Mouse (Mus musculus) adrenal gland, adult 10 weeks (tissue): Measurements from ENCODE around the gene Fam24a. TPM values are rescaled to one million over a fixed set of nuclear protein-coding genes. Genes with fewer than 3 reads are reported as not detected.

Experiments used
- polyA plus RNA-seq: library from polyadenylated mRNA; stranded (reverse); fragments of 350-450 nt; fragmentation: Illumina TruSeq; extraction: RNeasy Lipid Tissue Mini Kit (QIAGEN cat#74804); gene quantifications from one replicate; pipeline ENCODE4 v1.2.3, GENCODE M21; 2014; ENCODE audit warnings: low read depth, low replicate concordance

Fam24a gene
- polyA plus RNA-seq, result not detected

DNA sequence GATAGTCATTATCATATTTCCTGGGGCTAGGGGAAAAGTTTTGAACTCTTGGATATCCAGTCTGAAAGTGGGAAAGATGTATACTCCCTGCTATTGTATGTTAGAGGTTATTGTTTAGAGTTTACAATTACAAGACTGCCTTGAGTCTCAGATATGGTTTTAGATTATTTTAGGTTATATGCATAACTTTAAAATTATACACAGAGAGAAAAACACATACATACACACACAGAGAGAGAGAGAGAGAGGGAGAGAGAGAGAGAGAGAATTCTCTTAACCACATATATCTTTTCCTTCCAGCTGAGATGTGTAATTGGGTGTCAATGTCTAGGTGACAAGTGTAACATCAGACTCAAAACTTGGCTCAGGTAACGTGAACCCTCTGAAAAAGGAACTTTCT lies at the start of gene Fam24a:
Gene Fam24a, plus strand, starts transcription at position 301 of the 400 bp plus-strand sequence.

DNA sequence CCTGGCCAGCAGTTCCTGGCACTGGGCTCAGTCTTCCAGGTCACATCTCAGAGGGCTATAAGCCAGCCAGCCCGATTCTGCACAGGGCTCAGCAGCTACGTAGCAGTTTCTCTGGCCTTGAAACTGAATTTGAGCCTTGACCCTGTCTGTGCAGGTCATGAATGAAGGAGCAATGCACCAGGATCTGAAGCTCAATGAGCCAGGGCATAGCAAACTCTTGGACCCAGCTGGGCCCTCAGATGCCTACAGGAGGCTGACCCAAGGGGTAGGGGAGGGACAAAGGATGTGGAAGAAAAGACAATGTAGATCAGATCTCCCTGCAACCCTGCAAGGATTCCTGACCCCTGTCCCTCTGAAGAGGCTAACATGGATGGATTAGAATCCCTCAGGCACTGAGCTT lies 11.5 kb upstream of the Fam24a start, which contains the start of gene Cuzd1:
Gene Cuzd1, minus strand, starts transcription at position 101 of the 400 bp plus-strand sequence.

DNA sequence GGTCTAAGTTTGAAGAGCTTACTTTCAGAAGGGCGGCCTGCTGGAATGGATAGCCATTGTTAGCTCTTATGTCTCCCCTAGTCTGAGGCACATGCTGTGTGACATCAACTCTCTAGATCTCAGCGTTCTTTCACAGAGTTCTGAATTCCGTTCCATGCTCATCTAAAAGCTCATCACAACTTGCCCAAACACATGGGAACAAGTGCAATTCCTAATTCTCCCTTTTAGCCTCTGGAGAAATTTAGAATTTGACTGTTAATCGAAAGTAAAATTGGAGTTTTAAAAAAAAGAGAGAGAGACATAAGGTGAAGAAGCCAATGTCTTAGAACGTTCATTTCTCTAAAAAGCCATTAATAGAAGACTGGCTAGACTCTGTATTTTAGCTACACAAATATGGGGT lies 4.2 kb upstream of the Fam24a start, which contains the start of gene Fam24b:
Gene Fam24b, minus strand, starts transcription at position 101 of the 400 bp plus-strand sequence.

DNA sequence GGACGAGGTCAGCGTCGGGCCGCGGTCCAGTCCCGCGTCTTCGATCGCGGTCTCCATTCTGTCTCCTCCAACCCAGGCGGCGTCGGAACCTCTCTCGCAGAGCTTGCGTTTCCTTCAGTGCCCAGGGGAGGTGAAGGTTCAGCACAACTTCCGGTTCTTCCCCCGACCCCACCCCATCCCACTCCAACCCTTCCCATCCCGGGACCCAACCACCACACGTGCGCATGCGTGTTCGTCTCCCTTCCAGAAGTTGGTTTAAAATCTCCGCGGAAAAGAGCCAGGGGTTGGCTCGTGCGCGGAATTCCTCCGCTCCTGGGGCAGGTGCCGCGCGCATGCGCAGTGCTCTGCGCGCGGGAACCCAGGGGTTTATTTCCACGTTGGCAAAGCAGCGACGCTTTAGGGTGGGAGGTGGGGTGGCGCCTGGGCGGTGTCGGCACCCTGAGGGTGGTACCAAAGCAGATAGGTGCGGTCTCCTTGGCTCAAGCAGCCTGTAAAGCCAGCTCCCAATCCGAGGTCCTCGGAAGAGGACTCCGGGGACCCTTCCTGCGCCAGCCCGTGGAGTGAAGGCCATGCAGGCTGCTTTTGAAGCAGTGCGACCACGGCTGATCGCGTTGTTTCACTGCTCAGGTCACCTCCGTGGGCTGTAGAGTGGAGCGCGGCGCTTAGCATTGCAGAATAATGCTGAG lies 29.1 kb downstream of the Fam24a start, which contains the start of gene 2310057M21Rik:
Gene 2310057M21Rik, minus strand, starts transcription at position 145 of the 686 bp plus-strand sequence.

DNA sequence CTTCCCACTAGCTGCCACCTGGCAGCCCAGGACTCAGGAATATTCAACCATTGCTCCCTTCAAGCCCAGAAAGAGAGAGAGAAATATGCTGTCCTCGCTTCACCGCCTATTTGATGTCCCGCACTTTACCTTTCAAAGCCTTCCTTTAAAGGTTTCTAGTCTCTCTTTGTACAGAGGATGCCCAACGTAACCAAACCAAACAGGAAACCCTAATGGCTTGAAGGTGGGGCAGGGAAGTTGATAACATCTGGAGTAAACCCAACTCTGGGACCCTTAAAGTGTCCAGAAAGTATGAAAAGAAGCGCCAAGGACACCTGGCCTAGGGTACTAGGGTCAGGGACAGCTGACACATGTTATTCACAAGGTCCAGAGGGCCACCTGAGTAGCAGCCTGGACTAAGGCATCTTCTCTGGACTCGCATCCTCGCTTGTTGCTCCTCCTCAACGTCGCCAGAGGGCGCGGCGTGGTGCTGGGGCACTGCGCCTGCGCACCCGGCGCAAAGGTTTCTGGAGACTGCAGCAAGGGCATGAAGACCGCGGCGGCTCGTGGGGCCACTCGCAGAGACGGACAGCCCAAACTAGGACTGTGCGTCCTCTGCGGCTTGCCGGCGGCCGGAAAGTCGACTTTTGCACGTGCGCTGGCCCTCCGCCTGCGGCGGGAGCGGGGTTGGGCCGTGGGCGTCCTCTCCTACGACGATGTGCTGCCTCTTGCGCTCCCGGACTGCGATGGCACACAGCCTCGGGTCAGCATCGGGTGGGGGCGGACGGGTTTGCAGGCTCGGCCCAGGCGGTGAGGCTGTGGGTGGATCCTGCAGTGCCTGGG lies 37.2 kb downstream of the Fam24a start, which contains the start of gene Pstk:
Gene Pstk, plus strand, starts transcription at position 494 of the 822 bp plus-strand sequence.

Other genes with a start within 250 kb of the Fam24a start
- not detected for gene 4933402N03Rik, start 187.6 kb upstream of the Fam24a start, polyA plus RNA-seq
- not detected for gene 5430419D17Rik, start 159.5 kb upstream of the Fam24a start, polyA plus RNA-seq
- 0.76 TPM for gene Cuzd1, start 11.6 kb upstream of the Fam24a start, polyA plus RNA-seq
- not detected for gene Fam24b, start 4.3 kb upstream of the Fam24a start, polyA plus RNA-seq
- gene 2310057M21Rik, start 28.9 kb downstream of the Fam24a start, polyA plus RNA-seq, result 5.8 TPM
- 29.1 TPM for gene Pstk, start 37.3 kb downstream of the Fam24a start, polyA plus RNA-seq
- 36.4 TPM for gene Ikzf5, start 76.7 kb downstream of the Fam24a start, polyA plus RNA-seq
- 1,712 TPM for gene Acadsb, start 76.7 kb downstream of the Fam24a start, polyA plus RNA-seq
- gene Hmx3, start 209.0 kb downstream of the Fam24a start, polyA plus RNA-seq, result not detected
- not detected for gene Hmx2, start 214.9 kb downstream of the Fam24a start, polyA plus RNA-seq
- 33.0 TPM for gene Bub3, start 226.4 kb downstream of the Fam24a start, polyA plus RNA-seq